Mouse (Mus musculus) gastrocnemius, adult 8-10 months (tissue): ENCODE results near the gene Slc25a33. TPM values are rescaled to one million over a fixed set of nuclear protein-coding genes. Genes with fewer than 3 reads are reported as not detected.

ENCODE experiments used
- DNase-seq, 2 experiments: peaks; one replicate each; pipeline ENCODE4 v3.0.0; 2022; ENCODE audit warnings: low spot score in 2 of 2
- total RNA-seq, 4 experiments: library from RNA; stranded (reverse); gene quantifications; 2 replicates each; pipeline ENCODE4 v1.2.4; 2022

Gene Slc25a33
- total RNA-seq, 4 experiments from 2014 or later, result 7.7 to 14.5 (median 13.0) TPM

GRCm38 (mm10) chr4:149794966-149795477 lies 20.9 kb upstream of the Slc25a33 start:
- DNase-seq, result no peak

DNA sequence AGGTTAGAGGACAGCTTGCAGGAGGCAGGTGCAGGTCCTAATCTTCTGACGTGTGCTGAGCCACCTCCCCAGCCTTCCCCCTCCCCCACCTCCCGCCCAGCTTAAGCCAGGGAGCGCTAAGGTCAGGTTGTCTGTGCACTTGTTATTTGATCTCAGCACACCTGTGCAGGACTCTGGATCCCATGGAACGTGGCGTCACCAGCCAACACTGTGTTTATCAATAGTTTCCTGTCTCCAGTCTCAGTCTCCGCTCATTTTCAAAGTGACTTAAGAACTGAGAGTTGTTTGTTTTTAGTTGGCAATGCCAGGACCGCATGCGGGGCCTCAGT lies 19.9 kb upstream of the Slc25a33 start:
- no peak for DNase-seq

GRCm38 (mm10) chr4:149793156-149794009 lies 19.3 kb upstream of the Slc25a33 start:
- no peak for DNase-seq

GRCm38 (mm10) chr4:149792159-149792800 lies 18.2 kb upstream of the Slc25a33 start:
- peak; percentile 52 to 75 for DNase-seq

DNA sequence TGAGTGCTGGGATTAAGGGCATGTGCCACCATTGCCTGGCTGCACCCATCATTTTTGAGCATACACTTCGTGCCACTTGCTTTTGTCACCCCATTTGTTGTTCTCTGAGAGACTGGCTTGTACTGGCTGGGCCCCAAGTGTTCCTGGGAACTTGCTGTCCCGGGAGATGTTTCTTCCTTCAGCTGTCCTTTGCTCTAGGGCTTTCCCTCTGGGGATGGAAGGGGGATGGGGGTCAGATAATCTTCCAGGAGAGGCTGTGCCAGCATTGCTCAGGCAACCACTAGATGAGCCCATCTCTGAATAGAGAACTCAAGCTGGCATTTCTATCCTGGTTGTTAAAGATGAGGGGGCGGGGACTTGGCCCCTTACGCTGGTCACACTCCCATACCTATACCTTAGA lies 17.4 kb upstream of the Slc25a33 start:
- peak; percentile 50 to 65 for DNase-seq

DNA sequence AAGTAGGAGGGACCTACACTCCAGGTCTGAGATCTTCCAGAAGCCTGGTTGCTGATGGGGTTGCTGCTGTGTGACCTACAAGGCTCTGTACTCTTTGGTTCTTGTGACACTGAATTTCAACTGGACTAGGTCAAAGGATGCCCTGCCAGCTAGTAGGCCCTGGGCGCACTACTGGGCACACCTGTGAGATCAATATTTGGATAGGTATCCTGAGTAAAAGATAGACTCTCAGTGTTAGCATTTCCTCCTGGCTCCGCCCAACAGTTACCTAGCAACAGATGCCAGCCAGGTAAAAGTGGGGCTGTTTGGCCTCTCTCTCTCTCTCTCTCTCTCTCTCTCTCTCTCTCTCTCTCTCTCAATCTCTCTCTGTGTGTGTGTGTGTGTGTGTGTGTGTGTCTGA lies 16.9 kb upstream of the Slc25a33 start:
- no peak for DNase-seq

GRCm38 (mm10) chr4:149790546-149790945 lies 16.5 kb upstream of the Slc25a33 start:
- DNase-seq, result no peak

GRCm38 (mm10) chr4:149789421-149790194 lies 15.5 kb upstream of the Slc25a33 start:
- DNase-seq, result peak; percentile 46 to 68

GRCm38 (mm10) chr4:149784901-149785300 lies 10.8 kb upstream of the Slc25a33 start:
- no peak for DNase-seq

GRCm38 (mm10) chr4:149784371-149784770 lies 10.3 kb upstream of the Slc25a33 start:
- no peak for DNase-seq

- no peak for DNase-seq
Measured at GRCm38 (mm10) chr4:149782975-149783374, 8.9 kb upstream of the Slc25a33 start.

DNA sequence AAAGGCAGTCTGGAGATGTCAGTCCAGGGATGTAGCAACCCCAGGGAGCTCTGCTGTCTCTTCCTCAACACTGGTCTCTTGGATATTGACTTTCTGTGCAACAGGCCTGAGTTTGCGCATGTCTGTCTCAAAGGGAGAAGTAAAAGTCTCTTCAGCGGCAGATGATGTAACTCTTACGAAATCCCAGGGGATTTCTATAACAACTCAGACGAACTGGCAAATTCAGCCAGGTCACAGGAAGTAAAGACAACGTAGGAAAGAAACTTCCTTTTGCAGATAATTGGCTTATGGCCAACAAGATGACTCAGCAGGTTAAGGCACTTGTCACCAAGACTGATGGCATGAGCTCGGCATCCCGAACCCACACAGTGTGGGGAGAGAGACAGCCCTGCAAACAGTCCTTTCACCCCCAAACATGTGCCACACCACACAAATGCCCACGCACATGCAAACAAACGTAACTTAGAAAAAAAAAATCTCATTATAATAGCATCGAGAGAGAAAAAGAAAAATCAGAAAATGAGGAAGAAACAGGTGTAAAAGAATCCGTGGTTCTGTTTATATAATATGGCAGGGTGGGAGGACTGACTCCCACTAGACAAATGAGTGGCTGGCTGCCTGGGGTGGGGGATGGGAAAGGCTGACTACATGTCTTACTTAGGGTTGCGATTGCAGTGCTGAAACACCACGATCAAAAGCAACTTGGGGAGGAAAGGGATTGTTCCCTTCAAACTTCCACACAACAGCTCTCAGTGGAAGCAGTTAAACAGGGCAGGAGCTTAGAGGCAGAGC lies 6.7 kb upstream of the Slc25a33 start:
- DNase-seq, result no peak

- DNase-seq, result no peak
Measured at GRCm38 (mm10) chr4:149779966-149780365, 5.9 kb upstream of the Slc25a33 start.

DNA sequence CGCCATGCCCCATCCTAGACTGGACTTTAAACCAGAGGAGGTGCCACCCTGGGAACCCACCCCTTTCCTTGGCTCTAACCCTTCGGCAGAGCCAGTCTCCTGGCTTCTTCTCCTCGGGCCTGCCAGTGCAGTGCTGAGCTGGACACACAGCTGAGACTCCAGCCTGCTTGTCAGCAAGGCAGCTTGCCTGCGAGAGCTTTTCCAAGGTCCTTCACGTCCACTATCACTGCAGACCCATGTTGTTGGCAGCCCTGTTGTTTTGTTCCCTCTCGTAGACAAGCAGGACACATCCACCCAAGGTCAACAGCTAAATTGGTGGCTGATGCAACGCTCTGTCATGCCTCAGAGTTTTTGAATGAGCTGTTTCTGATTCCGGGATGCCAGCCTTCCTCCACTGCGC lies 3.0 kb upstream of the Slc25a33 start:
- peak in 1 of 2 experiments; percentile 36 for DNase-seq

- no peak for DNase-seq
Measured at GRCm38 (mm10) chr4:149775760-149776362, 1.8 kb upstream of the Slc25a33 start.

DNA sequence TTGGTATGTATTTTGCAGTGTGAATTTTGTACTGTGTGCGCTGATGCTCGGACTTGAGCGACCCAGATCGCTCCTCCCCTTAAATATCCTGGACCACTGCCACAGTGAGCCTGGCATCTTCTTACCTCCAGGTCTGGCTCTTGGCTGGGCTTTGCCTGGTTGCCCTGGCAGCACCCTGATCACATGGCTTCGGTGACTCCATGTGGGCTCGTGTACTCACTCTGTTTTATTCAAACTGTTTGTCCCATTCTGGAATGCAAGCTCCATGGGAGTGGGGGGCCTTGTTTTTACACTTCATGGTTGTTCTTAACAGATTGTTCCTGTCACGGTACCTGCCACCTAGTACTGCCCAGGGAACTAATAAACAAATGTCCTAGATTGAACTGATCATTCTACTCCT lies 1.3 kb upstream of the Slc25a33 start:
- DNase-seq, result peak; percentile 82 to 83

DNA sequence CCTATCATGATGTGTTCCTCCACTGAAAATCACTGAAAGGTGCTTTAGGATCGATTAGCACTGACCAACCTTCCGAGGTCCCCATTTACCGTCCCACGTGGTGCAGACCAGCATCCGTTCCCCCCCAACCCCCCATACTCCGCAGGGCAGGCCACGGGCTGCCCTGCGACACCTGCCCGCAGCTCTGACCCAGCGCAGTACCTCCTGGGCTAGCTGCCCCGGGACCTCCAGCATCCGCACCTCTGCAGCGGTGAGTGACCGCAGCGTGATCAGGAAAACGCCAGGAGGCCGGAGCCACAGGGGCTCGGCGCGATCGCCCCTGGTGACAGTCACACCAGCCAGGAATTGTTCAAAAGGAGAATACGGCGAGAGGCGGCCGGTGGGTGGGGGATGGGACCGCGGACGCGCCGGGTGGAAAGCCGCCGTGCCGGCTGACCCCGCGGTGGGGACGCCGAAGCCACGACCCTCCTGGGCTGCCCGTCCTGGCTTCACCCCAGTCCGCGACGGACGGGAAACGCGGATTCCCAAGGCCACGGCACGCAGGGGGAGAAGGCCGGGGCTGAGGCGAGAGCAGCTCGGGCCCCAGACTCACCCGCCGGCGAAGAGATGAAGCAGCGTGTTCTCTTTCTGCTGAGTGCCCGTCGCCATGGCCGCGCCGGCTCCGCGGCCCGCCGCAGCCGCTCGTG lies 526 bp downstream of the Slc25a33 start:
- DNase-seq, result peak; percentile 27 to 41

- peak; percentile 32 to 39 for DNase-seq
Measured at GRCm38 (mm10) chr4:149772394-149772793, 1.7 kb downstream of the Slc25a33 start.

GRCm38 (mm10) chr4:149765201-149765600 lies 8.9 kb downstream of the Slc25a33 start:
- DNase-seq, result peak; percentile 20 to 37

GRCm38 (mm10) chr4:149763335-149763734 lies 10.7 kb downstream of the Slc25a33 start:
- DNase-seq, result no peak
